Mouse (Mus musculus): Measurements from ENCODE around the gene Arih1. TPM values are rescaled to one million over a fixed set of nuclear protein-coding genes. Genes with fewer than 3 reads are reported as not detected.

Arih1 gene
- polyA plus RNA-seq, 1 experiment, result 38.9 TPM

Other genes with a start within 250 kb of the Arih1 start
- gene Adpgk, start 195.1 kb downstream of the Arih1 start, polyA plus RNA-seq (2012; ENCODE audit: insufficient read depth, insufficient read length, missing spikeins), result 9.3 and 9.7 TPM in 2 replicates
- 2.2 and 2.9 TPM in 2 replicates for gene Bbs4, start 133.1 kb downstream of the Arih1 start, polyA plus RNA-seq (2012; ENCODE audit: insufficient read depth, insufficient read length, missing spikeins)
- 34.3 and 45.5 TPM in 2 replicates for gene Hexa, start 52.9 kb upstream of the Arih1 start, polyA plus RNA-seq (2012; ENCODE audit: insufficient read depth, insufficient read length, missing spikeins)
- gene Tmem202, start 53.2 kb upstream of the Arih1 start, polyA plus RNA-seq (2012; ENCODE audit: insufficient read depth, insufficient read length, missing spikeins), result not detected in 2 replicates
- gene Celf6, start 91.3 kb upstream of the Arih1 start, polyA plus RNA-seq (2012; ENCODE audit: insufficient read depth, insufficient read length, missing spikeins), result not detected in 2 replicates
- 32.8 and 40.1 TPM in 2 replicates for gene Parp6, start 130.7 kb upstream of the Arih1 start, polyA plus RNA-seq (2012; ENCODE audit: insufficient read depth, insufficient read length, missing spikeins)
- gene Pkm, start 169.8 kb upstream of the Arih1 start, polyA plus RNA-seq (2012; ENCODE audit: insufficient read depth, insufficient read length, missing spikeins), result 1,903 and 1,933 TPM in 2 replicates
- gene Gramd2, start 193.5 kb upstream of the Arih1 start, polyA plus RNA-seq (2012; ENCODE audit: insufficient read depth, insufficient read length, missing spikeins), result 0.58 TPM in 1 of 2 replicates, not detected in the other

Data from brown adipose tissue, adult 24 weeks (tissue).